Mouse (Mus musculus) gastrocnemius, postnatal 36 days (tissue): ENCODE measurements at regions not wholly inside any gene's neighbourhood (a gene's known extent, or its start where the extent isn't known, plus 50 kb on each side); places are given as distances from the start of the nearest gene placed in this dataset.

Experiments used
- DNase-seq, 2 experiments: peaks; one replicate each; pipeline ENCODE4 v3.0.0; 2022
- intact Hi-C: fragments of 180-260 bp; cut with DNase I; formaldehyde crosslinking; loops from one replicate; pipeline ENCODE4 v1.15.1; 2025

GRCm38 (mm10) chr6:126588761-126589160 is 53.5 kb upstream of the Kcna5 start:
- intact Hi-C loops: no loop called here
- no peak for DNase-seq

DNA sequence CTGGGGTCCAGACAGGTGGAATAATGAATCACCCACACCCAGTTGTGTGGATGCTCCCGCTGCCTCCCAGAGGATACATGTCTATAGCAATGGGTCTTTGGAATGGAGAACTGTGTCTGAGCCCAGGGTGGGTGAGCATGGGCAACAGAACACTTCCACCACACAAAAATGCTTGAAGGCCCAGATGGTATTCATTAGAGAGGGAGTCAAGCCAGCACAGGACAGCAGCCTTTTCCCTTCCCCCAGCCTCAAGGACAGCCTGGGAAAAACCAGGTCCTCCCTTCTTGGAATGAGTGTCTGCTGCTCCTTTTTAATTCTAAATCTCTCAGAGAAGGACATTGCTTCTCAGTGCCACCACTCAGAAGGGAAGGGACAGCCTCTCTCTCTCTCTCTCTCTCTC is 52.3 kb upstream of the Kcna5 start:
- intact Hi-C loops: no loop called here
- no peak for DNase-seq

- intact Hi-C loops: no loop called here
- DNase-seq: peak; percentile 13 to 20
Measured at GRCm38 (mm10) chr6:126585813-126586212, 50.6 kb upstream of the Kcna5 start.
